Mouse (Mus musculus) forebrain, embryonic 13.5 days (tissue): ENCODE measurements around the gene Zfp771. TPM values are rescaled to one million over a fixed set of nuclear protein-coding genes. Genes with fewer than 3 reads are reported as not detected.

Experiments used
- ATAC-seq: fragments of 200-750 bp; cut with Nextera tagmentation; 2 replicates; pipeline ENCODE4 v1.8.0; 2017
- H3K27ac ChIP-seq: fragments of 300-500 bp; sonication (generic); 2 replicates; pipeline ENCODE4 v1.5.1; 2015; ENCODE audit warnings: inconsistent platforms, mild to moderate bottlenecking, moderate library complexity
- H3K27me3 ChIP-seq: fragments of 300-500 bp; sonication (generic); 2 replicates; pipeline ENCODE4 v1.6.1; 2015; ENCODE audit warnings: mild to moderate bottlenecking, inconsistent platforms
- H3K36me3 ChIP-seq: fragments of 300-500 bp; sonication (generic); 2 replicates; pipeline ENCODE4 v1.6.1; 2015; ENCODE audit warnings: mild to moderate bottlenecking, inconsistent platforms; ENCODE audit not compliant: poor library complexity, severe bottlenecking
- H3K4me1 ChIP-seq: fragments of 300-500 bp; sonication (generic); 2 replicates; pipeline ENCODE4 v1.6.1; 2015; ENCODE audit warnings: inconsistent platforms
- H3K4me2 ChIP-seq: fragments of 300-500 bp; sonication (generic); 2 replicates; pipeline ENCODE4 v1.6.1; 2015; ENCODE audit warnings: inconsistent platforms, mild to moderate bottlenecking, moderate library complexity
- H3K4me3 ChIP-seq: fragments of 300-500 bp; sonication (generic); 2 replicates; pipeline ENCODE4 v1.5.1; 2015; ENCODE audit warnings: mild to moderate bottlenecking, inconsistent platforms
- H3K9ac ChIP-seq: fragments of 300-500 bp; sonication (generic); 2 replicates; pipeline ENCODE4 v1.6.1; 2015; ENCODE audit warnings: mild to moderate bottlenecking, inconsistent platforms
- H3K9me3 ChIP-seq: fragments of 300-500 bp; sonication (generic); replicated peaks from 2 replicates; pipeline ENCODE4 v1.6.1; 2016; ENCODE audit warnings: inconsistent platforms
- WGBS: fragments of 180-500 bp; shearing (Covaris S2); methylation state at CpG from one replicate; pipeline ENCODE4 v1.1.7; 2015; 5-methylcytosine and 5-hydroxymethylcytosine counted together
- polyA plus RNA-seq: library from polyadenylated mRNA; unstranded; fragments of >200 nt; fragmentation: Nextera tagmentation; extraction: Ambion mirVana; gene quantifications from 2 replicates; pipeline ENCODE4 v1.2.1, GENCODE M21; 2015

The Zfp771 gene
- polyA plus RNA-seq, 1 experiment from 2014 or later = 53.9 TPM

DNA sequence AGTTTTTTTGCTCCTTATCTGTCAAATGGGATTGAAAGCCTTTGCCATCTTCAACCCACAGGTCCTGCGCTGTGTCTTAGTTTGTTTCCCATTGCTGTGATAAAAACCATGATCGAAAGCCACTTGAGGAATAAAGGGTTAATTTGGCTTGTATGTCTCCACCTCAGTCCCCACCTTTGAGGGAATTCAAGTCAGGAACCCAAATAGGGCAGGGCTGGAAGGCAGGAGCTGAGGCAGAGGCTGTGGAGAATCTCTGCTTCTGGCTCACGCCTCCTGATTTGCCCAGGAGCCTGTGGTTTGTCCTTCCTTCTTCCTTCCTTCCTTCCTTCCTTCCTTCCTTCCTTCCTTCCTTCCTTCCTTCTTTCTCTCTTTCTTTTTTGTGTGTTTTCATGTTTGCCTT, 21.0 kb upstream of the Zfp771 start:
- Histone ChIP-seq H3K27me3 (no peaks in the 10 kb centered on the region), H3K9ac (no peak overlapping the region), H3K4me1 (no peaks in the 10 kb centered on the region), H3K27ac (no peak overlapping the region), H3K4me2 (no peak overlapping the region), H3K36me3 (peaks cover 5% of the 10 kb centered on the region; the same call in 1 of the 2 replicates), H3K4me3 (no peak overlapping the region), H3K9me3 (no peaks in the 10 kb centered on the region)
- 98% methylated on average over 3 of the region's 3 CpGs for WGBS
- no peak for ATAC-seq

DNA sequence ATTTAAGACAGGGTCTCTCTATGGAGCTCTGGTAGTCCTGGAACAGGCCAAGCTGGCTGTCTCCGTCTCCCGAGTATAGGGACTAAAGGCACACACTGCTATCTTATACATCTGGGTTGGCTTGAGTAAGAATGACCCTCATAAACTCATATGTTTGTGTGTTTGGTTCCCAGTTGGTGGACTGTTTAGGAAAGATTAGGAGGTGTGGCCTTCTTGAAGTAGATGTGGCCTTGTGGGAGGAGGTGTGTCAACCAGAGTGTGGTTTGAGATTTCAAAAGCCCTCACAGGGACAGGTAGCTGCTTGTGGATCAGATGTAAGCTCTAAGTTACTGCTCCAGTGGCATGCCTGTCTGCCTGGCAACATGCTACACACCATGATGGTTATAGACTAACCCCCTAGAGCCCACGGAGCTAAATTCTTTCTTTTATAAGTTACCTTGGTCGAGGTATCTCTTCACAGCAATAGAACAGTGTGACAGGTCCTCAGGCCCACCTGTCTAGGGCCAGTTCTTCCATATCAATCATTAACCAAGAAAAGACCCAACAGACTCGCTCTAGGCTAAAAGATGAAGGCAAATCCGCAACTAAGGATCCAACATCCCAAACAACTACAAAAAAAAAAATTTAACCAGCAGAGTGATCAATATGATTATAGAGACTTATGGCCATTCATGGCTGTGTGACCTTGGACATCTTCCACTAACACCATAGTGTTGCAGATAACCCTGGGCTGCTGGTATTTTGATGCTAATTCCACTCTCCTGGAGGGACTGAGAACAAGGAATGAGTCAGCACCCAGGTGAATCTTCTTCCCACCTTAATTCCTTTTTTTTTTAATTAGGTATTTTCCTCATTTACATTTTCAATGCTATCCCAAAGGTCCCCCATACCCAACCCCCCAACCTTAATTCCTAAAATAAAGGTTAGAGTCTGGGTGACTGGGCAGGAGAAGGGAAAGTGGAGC, 20.3 kb upstream of the Zfp771 start:
- Histone ChIP-seq H3K4me2 (no peak overlapping the region), H3K9ac (no peak overlapping the region), H3K4me3 (no peak overlapping the region), H3K36me3 (peaks cover 8% of the 10 kb centered on the region; the same call in 1 of the 2 replicates), H3K27me3 (no peaks in the 10 kb centered on the region), H3K9me3 (no peaks in the 10 kb centered on the region), H3K27ac (no peak overlapping the region), H3K4me1 (no peaks in the 10 kb centered on the region)
- ATAC-seq = no peak
- 90% methylated on average over 6 of the region's 6 CpGs for WGBS

DNA sequence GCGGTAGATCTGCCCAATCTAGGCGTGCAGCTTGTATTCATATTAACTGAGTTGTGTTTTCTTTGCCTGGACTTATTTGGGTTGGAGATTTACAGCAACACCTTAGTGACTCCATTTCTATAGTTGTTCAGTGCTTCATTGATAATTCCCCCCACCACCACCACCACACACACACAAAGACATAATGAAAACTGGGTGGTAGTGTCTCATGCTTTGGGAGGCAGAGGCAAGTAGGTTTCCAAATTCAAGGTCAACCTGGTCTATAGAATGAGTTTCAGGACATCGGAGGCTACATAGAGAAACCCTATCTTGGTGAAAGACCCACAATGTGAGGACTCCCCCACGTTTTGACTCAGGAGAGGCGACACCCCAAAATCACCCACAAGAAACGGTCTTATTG, 19.5 kb upstream of the Zfp771 start:
- Histone ChIP-seq H3K27me3 (no peaks in the 10 kb centered on the region), H3K4me1 (peaks cover 2% of the 10 kb centered on the region), H3K4me3 (no peak overlapping the region), H3K4me2 (no peak overlapping the region), H3K27ac (no peak overlapping the region), H3K9me3 (no peaks in the 10 kb centered on the region), H3K9ac (no peak overlapping the region), H3K36me3 (peaks cover 14% of the 10 kb centered on the region; the same call in 1 of the 2 replicates)
- WGBS = 92% methylated on average over 6 of the region's 6 CpGs
- no peak for ATAC-seq

DNA sequence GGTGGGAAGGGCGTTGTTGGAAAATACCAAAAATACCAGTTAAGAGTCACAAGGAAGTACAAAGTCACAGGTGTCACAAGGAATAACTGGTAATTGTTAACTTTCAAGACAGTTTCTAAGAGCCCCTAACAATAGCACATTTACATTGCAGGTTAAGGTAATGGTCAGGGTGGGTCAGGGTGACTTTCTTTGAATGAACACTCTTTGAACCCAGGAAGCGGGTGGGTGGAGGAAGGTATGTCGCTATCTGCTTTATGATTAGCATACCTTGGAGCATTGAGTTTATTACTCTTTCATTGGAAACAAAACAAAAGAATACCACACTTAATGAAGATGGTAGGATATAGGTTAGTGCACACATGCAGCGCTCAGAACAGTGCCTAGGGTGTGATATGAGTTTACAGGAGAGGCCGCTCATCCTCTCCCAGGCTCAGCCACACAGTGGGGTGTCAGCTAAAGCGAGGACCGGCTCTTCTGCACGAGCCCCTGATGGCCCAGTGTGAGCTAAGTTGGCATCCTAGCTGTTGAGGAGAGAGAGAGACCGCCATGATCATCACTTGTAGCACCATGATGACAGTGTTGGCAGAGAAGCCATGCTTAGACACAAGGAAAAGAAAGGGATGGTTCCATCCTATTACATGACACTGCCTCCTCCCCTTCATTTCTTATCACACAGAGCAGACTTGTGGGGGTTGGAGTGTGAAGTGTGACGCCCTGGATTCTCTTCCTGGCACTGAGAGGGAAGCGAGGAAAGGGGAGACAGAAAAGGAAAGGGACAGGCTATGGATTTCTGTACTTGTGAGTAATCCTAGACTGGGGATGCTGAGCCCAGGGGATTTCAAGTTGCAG, 18.7 kb upstream of the Zfp771 start:
- no peak overlapping the region for H3K9ac ChIP-seq
- no peaks in the 10 kb centered on the region for H3K27me3 ChIP-seq
- H3K27ac ChIP-seq = no peak overlapping the region
- H3K4me2 ChIP-seq = no peak overlapping the region
- peaks cover 20% of the 10 kb centered on the region; the same call in 1 of the 2 replicates for H3K36me3 ChIP-seq
- peaks cover 9% of the 10 kb centered on the region for H3K4me1 ChIP-seq
- 89% methylated on average over 11 of the region's 11 CpGs for WGBS
- H3K4me3 ChIP-seq = no peak overlapping the region
- no peaks in the 10 kb centered on the region for H3K9me3 ChIP-seq
- ATAC-seq = no peak

DNA sequence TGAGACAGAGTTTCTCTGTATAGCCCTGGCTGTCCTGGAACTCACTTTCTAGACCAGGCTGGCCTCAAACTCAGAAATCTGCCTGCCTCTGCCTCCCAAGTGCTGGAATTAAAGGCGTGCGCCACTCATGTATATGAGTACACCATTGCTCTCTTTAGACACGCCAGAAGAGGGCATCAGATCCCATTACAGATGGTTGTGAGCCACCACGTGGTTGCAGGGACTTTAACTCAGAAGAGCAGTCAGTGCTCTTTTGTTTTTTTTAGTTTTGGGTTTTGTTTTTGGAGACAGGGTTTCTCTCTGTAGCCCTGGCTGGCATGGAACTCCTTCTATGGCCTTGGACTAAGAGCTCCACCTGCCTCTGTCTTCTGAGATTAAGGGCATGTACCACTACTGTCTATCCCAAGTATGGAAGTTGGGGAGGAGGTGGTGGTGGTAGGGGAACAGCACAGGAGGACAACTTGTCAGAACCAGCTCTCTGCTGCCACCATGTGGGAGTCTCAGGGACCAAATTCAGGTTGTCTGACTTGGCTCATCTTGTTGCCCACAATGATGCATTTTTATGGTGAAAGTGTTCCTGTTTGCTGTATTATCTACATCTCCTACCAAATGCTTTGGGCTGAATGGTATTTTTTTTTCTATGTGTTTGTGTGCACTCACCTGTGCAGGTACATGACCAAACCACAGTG, 15.3 kb upstream of the Zfp771 start:
- no peaks in the 10 kb centered on the region for H3K9me3 ChIP-seq
- ATAC-seq = no peak

DNA sequence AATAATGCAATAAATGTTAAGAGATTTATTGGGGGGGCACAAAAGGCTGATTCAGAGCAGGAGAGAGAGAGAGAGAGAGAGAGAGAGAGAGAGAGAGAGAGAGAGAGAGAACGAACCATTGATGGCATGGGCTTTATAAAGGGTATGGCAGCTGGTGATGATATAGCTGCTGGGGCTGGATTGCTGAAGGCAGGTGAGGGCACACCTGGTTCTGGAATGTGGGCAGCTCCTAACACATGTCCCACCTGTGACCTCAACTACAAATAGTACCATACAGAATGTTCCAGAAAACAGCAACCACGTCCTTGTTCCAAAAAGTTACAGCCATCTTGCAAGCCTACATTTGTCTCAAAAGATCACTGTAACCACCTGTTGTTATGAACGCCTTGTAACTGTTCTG, 12.7 kb upstream of the Zfp771 start:
- H3K4me3 ChIP-seq = peak overlapping the region; percentile 94
- H3K27me3 ChIP-seq = no peaks in the 10 kb centered on the region
- peaks cover 38% of the 10 kb centered on the region for H3K4me1 ChIP-seq
- H3K36me3 ChIP-seq = peaks cover 39% of the 10 kb centered on the region
- H3K9ac ChIP-seq = peak overlapping the region; percentile 97
- WGBS = 66% methylated on average over 3 of the region's 3 CpGs
- peak overlapping the region; percentile 90 for H3K4me2 ChIP-seq
- ATAC-seq = no peak
- H3K9me3 ChIP-seq = no peaks in the 10 kb centered on the region
- peak overlapping the region; percentile 99; the same call in 1 of the 2 replicates for H3K27ac ChIP-seq

More for the DNA sequence above, 15.3 kb upstream of the Zfp771 start:
- Histone ChIP-seq H3K27ac (0 out of 2 replicates have a peak overlapping the region, but pooled peaks have one; percentile 22), H3K36me3 (peaks cover 24% of the 10 kb centered on the region; the same call in 1 of the 2 replicates), H3K4me1 (peaks cover 24% of the 10 kb centered on the region), H3K9ac (no peak overlapping the region), H3K27me3 (no peaks in the 10 kb centered on the region), H3K4me2 (no peak overlapping the region), H3K4me3 (no peak overlapping the region)
- 58% methylated on average over 4 of the region's 4 CpGs for WGBS

DNA sequence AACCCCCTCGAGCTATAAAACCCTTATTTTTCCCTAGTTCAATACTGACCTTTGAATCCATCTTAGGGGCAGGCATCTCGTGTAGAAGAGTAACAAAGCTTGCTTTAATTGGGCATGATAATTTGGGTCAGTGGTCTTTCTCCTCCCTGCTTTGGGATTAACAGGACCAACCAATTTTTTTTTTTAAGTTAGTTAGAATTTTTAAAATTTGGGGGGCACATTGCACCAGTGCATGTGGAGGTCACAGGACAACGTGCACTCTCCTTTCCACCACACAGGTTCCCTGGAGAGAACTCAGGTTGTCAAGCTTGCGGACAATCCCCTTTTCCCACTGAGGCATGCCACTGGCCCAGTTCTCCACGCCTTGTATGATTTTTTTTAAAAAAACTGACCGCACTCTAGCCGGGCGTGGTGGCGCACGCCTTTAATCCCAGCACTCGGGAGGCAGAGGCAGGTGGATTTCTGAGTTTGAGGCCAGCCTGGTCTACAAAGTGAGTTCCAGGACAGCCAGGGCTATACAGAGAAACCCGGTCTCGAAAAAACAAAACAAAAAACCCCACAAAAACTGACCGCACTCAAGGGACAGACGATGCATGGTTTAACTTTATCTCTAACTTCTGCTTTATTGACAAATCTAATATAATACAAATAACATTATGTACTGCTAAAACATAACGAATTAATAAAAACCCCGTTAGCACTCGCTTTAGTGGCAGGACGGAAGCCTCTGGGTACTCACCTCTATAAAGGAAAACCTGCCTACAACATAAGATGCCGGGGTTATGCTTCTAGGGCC, 12.1 kb upstream of the Zfp771 start:
- Histone ChIP-seq H3K4me2 (peak overlapping the region; percentile 90), H3K4me3 (peak overlapping the region; percentile 94)
- WGBS = 4% methylated on average over 20 of the region's 20 CpGs

DNA sequence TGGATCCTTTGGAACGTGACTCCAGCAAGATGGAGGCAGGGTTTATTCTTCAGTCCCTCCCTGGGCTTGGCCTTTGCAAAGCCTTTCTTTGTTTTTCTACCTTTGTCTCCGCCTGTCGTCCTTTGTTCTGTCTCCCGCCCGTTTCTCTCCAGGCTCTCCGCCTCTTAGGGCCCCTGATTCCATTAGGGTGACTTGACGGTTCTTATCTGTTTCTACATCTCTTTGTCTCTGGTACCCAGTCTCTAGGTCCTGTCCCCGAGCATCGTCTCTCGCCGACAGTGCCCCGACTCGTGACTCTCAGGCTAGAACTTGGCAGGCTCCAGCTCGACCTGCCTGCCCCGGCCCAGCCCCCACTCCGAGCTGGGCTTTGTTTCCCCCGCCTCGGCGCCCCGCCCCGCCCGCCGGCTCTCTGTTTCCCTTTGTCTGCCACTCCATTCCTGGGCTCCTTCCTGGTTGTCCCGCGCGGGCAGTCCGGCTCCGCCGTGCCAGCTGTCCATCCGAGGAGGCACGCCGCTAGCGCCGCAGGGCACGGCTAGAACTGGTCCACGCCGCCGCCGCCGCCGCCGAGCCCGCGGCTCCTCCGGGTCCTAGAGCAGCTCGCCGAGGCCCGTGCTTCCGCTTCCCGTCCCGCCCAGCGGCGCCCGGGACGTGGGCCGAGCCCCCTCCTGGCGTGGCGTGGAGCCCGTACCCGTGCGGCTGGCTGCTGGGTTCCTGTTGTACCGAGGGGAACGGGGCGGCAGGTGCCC, 11.3 kb upstream of the Zfp771 start, which contains the start of the genes Zfp553 and Sept1:
TSS of gene Zfp553 (plus strand) at position 440 of the 746 bp plus-strand sequence.
TSS of gene Sept1 (minus strand) at position 509 of the 746 bp plus-strand sequence.
- peak within 1 kb of the TSS; percentile 94 for H3K4me3 ChIP-seq
- peak within 1 kb of the TSS; percentile 97 for H3K9ac ChIP-seq
- H3K36me3 ChIP-seq = peaks cover 53% of the 10 kb centered on the region
- H3K4me2 ChIP-seq = peak within 1 kb of the TSS; percentile 90
- peak within 1 kb of the TSS; percentile 99 for H3K27ac ChIP-seq
- WGBS = under 1% methylated on average over 62 of the region's 64 CpGs
- no peaks in the 10 kb centered on the region for H3K27me3 ChIP-seq
- peaks cover 42% of the 10 kb centered on the region for H3K4me1 ChIP-seq
- no peaks in the 10 kb centered on the region for H3K9me3 ChIP-seq
- ATAC-seq = peak; percentile 94

More for the DNA sequence above, 12.1 kb upstream of the Zfp771 start:
- no peaks in the 10 kb centered on the region for H3K27me3 ChIP-seq
- no peak for ATAC-seq
- H3K27ac ChIP-seq = peak overlapping the region; percentile 99
- peaks cover 45% of the 10 kb centered on the region for H3K36me3 ChIP-seq
- H3K9ac ChIP-seq = peak overlapping the region; percentile 97
- no peaks in the 10 kb centered on the region for H3K9me3 ChIP-seq
- H3K4me1 ChIP-seq = peaks cover 42% of the 10 kb centered on the region

DNA sequence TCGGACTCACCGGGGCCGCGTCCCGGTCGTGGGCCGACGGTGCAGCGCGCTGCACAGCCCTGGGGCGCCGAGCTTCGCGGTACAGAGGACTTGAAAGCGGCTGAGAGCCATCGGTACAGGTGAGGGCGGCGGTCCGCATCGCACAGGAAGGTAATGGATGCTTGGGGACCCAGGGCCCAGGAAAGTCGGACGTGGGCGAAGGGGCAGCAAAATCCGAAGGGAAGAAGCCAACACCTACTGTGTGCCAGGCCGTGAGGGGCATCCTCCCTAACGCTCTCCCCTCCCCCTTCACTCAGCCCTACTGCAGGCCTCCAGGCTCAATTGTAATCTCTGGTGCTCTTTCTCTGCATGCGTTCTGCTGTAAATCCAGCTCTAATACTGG, 10.7 kb upstream of the Zfp771 start:
- Histone ChIP-seq H3K4me2 (peak overlapping the region; percentile 90), H3K4me3 (peak overlapping the region; percentile 94), H3K27me3 (no peaks in the 10 kb centered on the region), H3K9me3 (no peaks in the 10 kb centered on the region), H3K27ac (peak overlapping the region; percentile 99), H3K36me3 (peaks cover 59% of the 10 kb centered on the region), H3K9ac (peak overlapping the region; percentile 97), H3K4me1 (peaks cover 42% of the 10 kb centered on the region)
- WGBS = under 1% methylated on average over 27 of the region's 27 CpGs
- ATAC-seq = peak; percentile 43; the same call in 1 of the 2 replicates

DNA sequence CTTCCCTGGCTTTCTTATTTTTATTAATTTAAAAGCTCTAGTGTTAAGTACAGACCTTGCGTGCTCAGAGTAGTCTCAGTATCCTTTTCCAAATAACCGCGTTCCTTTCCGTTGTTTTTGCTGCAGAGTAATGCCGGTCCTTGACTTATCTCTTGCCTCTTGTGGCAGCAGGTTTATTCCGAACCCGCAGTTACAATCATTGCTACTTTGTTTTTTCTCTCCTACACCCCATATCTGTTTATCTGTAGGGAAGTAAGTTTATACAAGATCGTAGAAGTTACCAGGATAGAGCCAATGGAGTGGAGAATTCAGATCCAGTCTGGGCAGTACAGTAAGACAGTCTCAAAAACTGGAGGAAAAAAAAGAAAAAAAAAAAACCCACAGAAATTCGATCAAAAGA, 10.3 kb upstream of the Zfp771 start:
- Histone ChIP-seq H3K9ac (peak overlapping the region; percentile 97), H3K27ac (peak overlapping the region; percentile 99), H3K36me3 (peaks cover 60% of the 10 kb centered on the region), H3K27me3 (no peaks in the 10 kb centered on the region), H3K4me3 (peak overlapping the region; percentile 94), H3K9me3 (no peaks in the 10 kb centered on the region), H3K4me2 (peak overlapping the region; percentile 90), H3K4me1 (peaks cover 42% of the 10 kb centered on the region)
- WGBS = 5% methylated on average over 9 of the region's 9 CpGs
- ATAC-seq = no peak
